Mouse (Mus musculus): ENCODE measurements at regions not wholly inside any gene's neighbourhood (a gene's known extent, or its start where the extent isn't known, plus 50 kb on each side); places are given as distances from the start of the nearest gene placed in this dataset.

DNA sequence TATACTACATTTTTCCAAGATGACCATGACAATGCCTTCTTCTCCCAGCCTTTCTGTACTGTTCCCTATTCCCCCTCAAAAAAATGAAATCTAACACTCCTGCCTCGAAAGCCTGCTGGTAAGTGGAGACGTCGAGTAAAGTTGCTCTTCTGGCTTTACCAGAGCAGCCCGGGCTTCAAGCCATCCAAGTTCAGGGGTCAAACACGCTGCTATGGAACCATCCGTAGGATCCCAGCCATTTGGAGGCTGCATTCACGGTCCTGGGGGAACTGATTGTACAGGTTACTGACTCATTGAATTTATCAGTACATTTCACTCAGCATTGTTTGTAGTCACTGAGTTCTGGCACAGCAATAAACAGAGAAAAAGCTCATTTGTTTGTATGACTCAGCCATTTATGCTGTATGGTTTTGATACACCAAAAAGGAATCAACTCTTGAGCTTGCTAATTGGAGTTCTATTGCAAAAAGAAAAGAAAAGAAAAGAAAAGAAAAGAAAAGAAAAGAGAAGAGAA is 128.2 kb downstream of the Nedd1 start:
- TF ChIP-seq POLR2A (IDR thresholded peaks at IDR 0.05; ENCODE audit: control insufficient read depth in 1 of 2, insufficient read depth in 1 of 2, low read depth in 1 of 2, low read length in 2 of 2, poor library complexity in 1 of 2) (no peak), ZNF384 (IDR thresholded peaks at IDR 0.05; ENCODE audit: low read depth, low read length) (no peak), EP300 (IDR thresholded peaks at IDR 0.05; ENCODE audit: low read depth in 1 of 2, low read length in 2 of 2) (no peak), JUND (IDR thresholded peaks at IDR 0.05; ENCODE audit: low read depth, low read length) (no peak), GATA1 (IDR thresholded peaks at IDR 0.05; ENCODE audit: low read depth, low read length) (no peak), SMC3 (IDR thresholded peaks at IDR 0.05; ENCODE audit: low read depth, low read length) (no peak)

All from MEL (cell line).